ENCODE assay signal across 10 mouse cellular contexts in the genomic region with DNA sequence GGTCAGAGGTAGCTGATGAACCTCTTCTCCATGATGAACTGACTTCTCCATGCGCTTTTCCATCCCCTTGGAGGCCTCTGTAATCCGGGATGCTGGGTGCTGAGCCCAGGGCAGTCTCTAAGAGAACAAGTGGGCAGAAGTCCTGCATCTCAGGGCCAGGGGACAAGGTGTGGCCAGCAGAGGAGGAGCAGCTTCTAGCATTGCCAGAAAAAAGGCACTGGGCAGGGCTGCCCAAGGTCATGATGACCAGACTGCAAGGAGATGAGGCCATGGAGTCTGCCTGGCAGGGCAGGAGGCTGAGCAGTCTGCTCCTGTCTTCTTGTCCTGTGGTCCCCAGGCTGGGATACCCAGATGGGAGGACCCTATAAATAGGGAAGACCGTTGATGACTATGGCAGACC.
"Had no signal": no experiment of that assay in that cellular context is flagged by ENCODE, and none has a peak within 500 bp of the region (broad histone marks: within the 10 kb centered on the region; RNA-seq: fewer than 3 reads in every experiment).

No protein-coding gene starts in this region.

- H3K9me3 ChIP-seq: kidney, embryonic 15.5 days; liver, embryonic 13.5 days; lung, embryonic 15.5 days had no signal

- DNase-seq: kidney, adult 2 months; kidney, postnatal 14 days; liver; liver, embryonic 13.5 days; liver, postnatal 0 days; lung, postnatal 14 days; thymus, postnatal 4 days had no signal

- ATAC-seq: liver, postnatal 0 days had no signal

- H3K4me2 ChIP-seq: kidney, embryonic 15.5 days; liver, embryonic 13.5 days; lung, embryonic 15.5 days had no signal

- H3K27ac ChIP-seq: kidney, embryonic 15.5 days; liver, embryonic 13.5 days; lung, embryonic 15.5 days; stomach, postnatal 0 days had no signal

- H3K36me3 ChIP-seq: kidney, embryonic 15.5 days; liver, embryonic 13.5 days; lung, embryonic 15.5 days had no signal

- H3K9ac ChIP-seq: kidney, embryonic 15.5 days; liver, embryonic 13.5 days; liver, postnatal 0 days; lung, embryonic 15.5 days had no signal

- H3K27me3 ChIP-seq: kidney, embryonic 15.5 days; liver, embryonic 13.5 days; lung, embryonic 15.5 days had no signal

- H3K4me1 ChIP-seq: lung, embryonic 15.5 days had no signal

- H3K4me3 ChIP-seq: kidney, embryonic 15.5 days; liver, embryonic 13.5 days; lung, embryonic 15.5 days had no signal
